Comparison of ENCODE assay signal across 16 mouse cellular contexts in the genomic region with DNA sequence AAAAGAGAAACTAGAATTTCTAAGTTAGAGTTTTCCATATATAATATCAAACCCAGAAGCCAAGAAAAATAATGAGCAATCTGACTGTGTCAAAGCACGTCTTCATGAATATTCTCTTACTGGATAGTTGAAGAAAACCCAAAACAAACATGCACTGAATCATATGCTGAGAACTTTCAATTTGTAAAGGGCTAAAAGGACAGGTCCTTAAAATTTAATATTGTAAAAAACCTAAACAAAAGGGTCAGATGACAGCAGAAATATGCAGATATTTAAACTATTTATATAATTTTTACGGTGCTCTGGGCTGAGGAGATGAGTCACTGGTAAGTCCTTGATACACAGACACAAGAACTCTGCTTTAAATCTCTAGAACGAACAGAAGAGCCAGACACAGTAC.
"Had no signal": no experiment of that assay in that cellular context is flagged by ENCODE, and none has a peak within 500 bp of the region (broad histone marks: within the 10 kb centered on the region; RNA-seq: fewer than 3 reads in every experiment).

No protein-coding gene starts in this region.

- H3K9ac ChIP-seq: kidney, embryonic 15.5 days; limb, embryonic 15.5 days; liver, embryonic 12.5 days; lung, embryonic 14.5 days; midbrain, embryonic 15.5 days; neural tube, embryonic 13.5 days; stomach, embryonic 15.5 days had no signal

- H3K4me2 ChIP-seq: kidney, embryonic 15.5 days; limb, embryonic 15.5 days; liver, embryonic 12.5 days; lung, embryonic 14.5 days; midbrain, embryonic 15.5 days; neural tube, embryonic 13.5 days; stomach, embryonic 15.5 days had no signal

- H3K4me3 ChIP-seq: kidney, embryonic 15.5 days; limb, embryonic 15.5 days; liver, embryonic 12.5 days; midbrain, embryonic 10.5 days; midbrain, embryonic 15.5 days; neural tube, embryonic 13.5 days; stomach, embryonic 15.5 days had no signal

- ATAC-seq: liver, embryonic 12.5 days; midbrain, embryonic 15.5 days had no signal

- H3K36me3 ChIP-seq: kidney, embryonic 15.5 days; limb, embryonic 15.5 days; liver, embryonic 12.5 days; midbrain, embryonic 10.5 days; midbrain, embryonic 15.5 days; neural tube, embryonic 13.5 days; stomach, embryonic 15.5 days had no signal

- DNase-seq: kidney, postnatal 25 days; layer of hippocampus, adult 9-11 months; layer of hippocampus, postnatal 36 days; lung, embryonic 14.5 days; lung, postnatal 10 days; lung, postnatal 4 days; retina, postnatal 1 day; right cerebral cortex, postnatal 4 days; thymus, postnatal 36 days had no signal

- H3K4me1 ChIP-seq: kidney, embryonic 15.5 days; limb, embryonic 15.5 days; midbrain, embryonic 10.5 days; midbrain, embryonic 15.5 days; neural tube, embryonic 13.5 days; stomach, embryonic 15.5 days had no signal

- H3K9me3 ChIP-seq: kidney, embryonic 15.5 days; limb, embryonic 15.5 days; liver, embryonic 12.5 days; midbrain, embryonic 10.5 days; midbrain, embryonic 15.5 days; neural tube, embryonic 13.5 days; stomach, embryonic 15.5 days had no signal

- H3K27me3 ChIP-seq: kidney, embryonic 15.5 days; limb, embryonic 15.5 days; midbrain, embryonic 15.5 days; neural tube, embryonic 13.5 days; stomach, embryonic 15.5 days had no signal

- H3K27ac ChIP-seq: kidney, embryonic 15.5 days; limb, embryonic 15.5 days; liver, embryonic 12.5 days; midbrain, embryonic 10.5 days; midbrain, embryonic 15.5 days; neural tube, embryonic 13.5 days; stomach, embryonic 15.5 days had no signal
